Mouse (Mus musculus): Measurements from ENCODE around the gene Stk11.

DNA sequence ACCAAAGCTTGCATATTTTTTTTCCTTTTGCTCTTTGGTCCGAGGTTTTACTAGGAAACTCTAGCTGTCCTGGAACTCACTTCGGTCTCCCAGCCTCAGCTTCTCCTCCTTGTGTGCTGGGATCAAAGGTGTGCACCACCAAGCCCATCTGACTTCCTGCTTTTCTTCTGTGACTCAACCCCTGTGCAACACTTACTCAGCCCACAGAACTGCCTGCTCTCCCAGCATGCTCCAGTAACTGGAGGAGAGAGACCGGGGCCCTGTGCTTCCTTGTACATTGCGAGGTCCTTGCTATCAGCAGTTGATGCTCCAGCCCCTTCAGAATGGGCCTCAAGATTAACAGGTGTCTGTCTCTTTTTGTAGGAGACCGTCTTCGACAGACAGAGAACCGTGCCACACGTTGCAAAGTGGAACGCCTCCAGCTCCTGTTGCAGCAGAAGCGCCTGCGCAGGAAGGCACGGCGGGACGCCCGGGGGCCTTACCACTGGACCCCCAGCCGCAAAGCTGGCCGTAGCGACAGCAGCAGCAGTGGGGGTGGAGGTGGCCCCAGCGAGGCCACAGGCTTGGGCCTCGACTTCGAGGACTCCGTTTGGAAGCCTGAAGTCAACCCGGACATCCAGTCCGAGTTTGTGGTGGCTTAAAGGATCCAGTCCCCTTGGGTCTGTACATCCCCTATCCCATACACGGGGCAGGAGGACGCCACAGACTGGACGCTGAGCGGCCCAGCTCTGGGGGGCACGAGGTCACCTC lies 40.6 kb downstream of the Stk11 start:
- no peak for TF ChIP-seq POLR2A (IDR thresholded peaks at IDR 0.05; ENCODE audit: low read depth, low read length)
- peak; percentile 15; the same call in 1 of the 2 replicates for TF ChIP-seq CTCF (IDR thresholded peaks at IDR 0.05; ENCODE audit: extremely low read depth, insufficient read length, insufficient replicate concordance, low read depth, low read length)
